10 mouse cellular contexts compared by ENCODE assay signal in the genomic region with DNA sequence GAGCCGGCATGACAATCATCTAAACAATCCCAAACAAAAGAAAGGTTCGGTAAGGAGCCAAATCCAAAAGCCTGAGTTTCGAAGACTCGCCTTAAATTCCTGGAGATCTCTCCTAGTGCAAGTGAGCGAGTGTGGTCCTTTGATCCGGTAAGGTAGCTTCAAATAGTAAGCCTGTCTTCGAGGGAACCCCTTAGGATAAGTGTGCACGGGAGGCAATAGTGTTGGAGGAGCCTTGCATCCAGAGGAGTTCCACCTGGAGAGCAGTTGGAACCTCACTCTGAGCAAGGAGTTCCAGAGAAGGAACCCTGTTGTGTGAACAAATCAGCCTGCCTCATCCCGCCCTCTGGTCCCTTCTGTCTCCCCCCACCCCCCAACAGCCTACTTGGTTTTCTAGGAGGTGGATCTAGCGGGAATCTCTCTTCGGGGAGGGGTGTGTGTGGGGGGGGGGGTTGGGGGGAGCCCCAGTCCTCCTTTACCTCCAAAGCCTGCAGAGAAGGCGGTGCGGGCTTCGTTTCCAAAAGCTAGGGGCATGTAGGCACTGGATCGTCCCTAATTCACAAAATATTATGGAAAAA. TPM values are rescaled to one million over a fixed set of nuclear protein-coding genes. Genes with fewer than 3 reads are reported as not detected.
DNase-seq lines count a peak whose midpoint lies in the region; ATAC-seq and TF ChIP-seq lines count a peak whose summit lies in the region.
"Had no signal": no experiment of that assay in that cellular context is flagged by ENCODE, and none has a peak within 500 bp of the region (broad histone marks: within the 10 kb centered on the region; RNA-seq: fewer than 3 reads in every experiment).

No protein-coding gene starts in this region.

- peak overlapping the region; percentile 50 for H3K4me2 ChIP-seq in forebrain, embryonic 14.5 days (ENCODE audit: low read length)
- H3K4me2 ChIP-seq in midbrain, embryonic 12.5 days (replicated peaks): peak overlapping the region; percentile 44

- no peak for TF ChIP-seq POLR2A in cerebellum, adult 2 months (IDR thresholded peaks at IDR 0.05; ENCODE audit: borderline replicate concordance, insufficient read depth, low read length)

- H3K9ac ChIP-seq in forebrain, embryonic 14.5 days (ENCODE audit: low read length): peak overlapping the region; percentile 53; the same call in 1 of the 2 replicates
- H3K9ac ChIP-seq in midbrain, embryonic 12.5 days (replicated peaks): no peak overlapping the region

- peak overlapping the region; percentile 53 for H3K4me3 ChIP-seq in heart, embryonic 10.5 days
- peak overlapping the region; percentile 58 for H3K4me3 ChIP-seq in cerebellum, adult 2 months (replicated peaks; ENCODE audit: insufficient read depth, low read depth, low read length)
- H3K4me3 ChIP-seq in forebrain, embryonic 14.5 days (ENCODE audit: low read depth, low read length): 0 out of 2 replicates have a peak overlapping the region, but pooled peaks have one; percentile 20
- H3K4me3 ChIP-seq in midbrain, embryonic 12.5 days: no peak overlapping the region

- no peak overlapping the region for H3K27ac ChIP-seq in heart, embryonic 10.5 days
- peak overlapping the region; percentile 73; the same call in 1 of the 2 replicates for H3K27ac ChIP-seq in cerebellum, adult 2 months (ENCODE audit: insufficient read depth, low read length)
- peak overlapping the region; percentile 87 for H3K27ac ChIP-seq in forebrain, embryonic 14.5 days (ENCODE audit: low read depth, low read length)
- peak overlapping the region; percentile 92 for H3K27ac ChIP-seq in midbrain, embryonic 12.5 days (replicated peaks)

- H3K27me3 ChIP-seq in heart, embryonic 10.5 days (ENCODE audit: insufficient read depth, poor library complexity, severe bottlenecking): peaks cover 89% of the 10 kb centered on the region
- no peaks in the 10 kb centered on the region for H3K27me3 ChIP-seq in cerebellum, adult 2 months (ENCODE audit: control insufficient read depth, insufficient read depth, low read length)
- H3K27me3 ChIP-seq in forebrain, embryonic 14.5 days (replicated peaks; ENCODE audit: control insufficient read depth, insufficient read depth, low read length): peaks cover 24% of the 10 kb centered on the region
- H3K27me3 ChIP-seq in midbrain, embryonic 12.5 days: peaks cover 80% of the 10 kb centered on the region

- TF ChIP-seq CTCF in cerebellum, adult 2 months (IDR thresholded peaks at IDR 0.05; ENCODE audit: borderline replicate concordance, insufficient read depth, low read depth, low read length): no peak

- ATAC-seq in forebrain, embryonic 14.5 days: peak; percentile 8; the same call in 1 of the 2 replicates
- no peak for ATAC-seq in midbrain, embryonic 12.5 days (ENCODE audit: low FRiP score, low read depth)

- no peaks in the 10 kb centered on the region for H3K9me3 ChIP-seq in heart, embryonic 10.5 days
- no peaks in the 10 kb centered on the region for H3K9me3 ChIP-seq in forebrain, embryonic 14.5 days (replicated peaks; ENCODE audit: control insufficient read depth, low read length)
- H3K9me3 ChIP-seq in midbrain, embryonic 12.5 days: no peaks in the 10 kb centered on the region

- peaks cover 28% of the 10 kb centered on the region for H3K4me1 ChIP-seq in heart, embryonic 10.5 days
- H3K4me1 ChIP-seq in cerebellum, adult 2 months (ENCODE audit: control insufficient read depth, insufficient read depth, low read length): peaks cover 12% of the 10 kb centered on the region
- peaks cover 10% of the 10 kb centered on the region; the same call in 1 of the 2 replicates for H3K4me1 ChIP-seq in forebrain, embryonic 14.5 days (ENCODE audit: control insufficient read depth, insufficient read depth, low read length)
- H3K4me1 ChIP-seq in midbrain, embryonic 12.5 days: peaks cover 39% of the 10 kb centered on the region

- 1% methylated on average over 15 of the region's 15 CpGs for WGBS in heart, embryonic 10.5 days
- WGBS in cerebellum, adult 2 months: 20% methylated on average over 15 of the region's 15 CpGs
- whole genome bisulfite sequencing in forebrain, embryonic 14.5 days: 3% methylated on average over 15 of the region's 15 CpGs
- WGBS in midbrain, embryonic 12.5 days: 1% methylated on average over 15 of the region's 15 CpGs

- H3K36me3 ChIP-seq in heart, embryonic 10.5 days: no peaks in the 10 kb centered on the region
- H3K36me3 ChIP-seq in forebrain, embryonic 14.5 days (ENCODE audit: control insufficient read depth, insufficient read depth, low read length): no peaks in the 10 kb centered on the region
- H3K36me3 ChIP-seq in midbrain, embryonic 12.5 days: no peaks in the 10 kb centered on the region

- DNase-seq in heart, embryonic 10.5 days (ENCODE audit: low spot score): no peak
- no peak for DNase-seq in heart, adult 8-10 months (ENCODE audit: low spot score)
- peak; percentile 45 to 46 for DNase-seq in cerebellum, adult 2 months
- DNase-seq in forebrain, embryonic 14.5 days (ENCODE audit: low spot score): peak; percentile 36
- no peak for DNase-seq in adrenal gland, postnatal 14 days
- DNase-seq in kidney, postnatal 10 days: no peak
- DNase-seq in ovary, postnatal 36 days (ENCODE audit: low spot score): no peak
- DNase-seq: B cell, adult 2 months; lung, postnatal 14 days had no signal

RNA-seq across cellular contexts. Expression of gene Nrn1, which starts 11.1 kb away (rescaled TPM):
- 1.7 and 3.8 TPM in 2 replicates for polyA plus RNA-seq in heart, embryonic 10.5 days (2016; fragmentation: Nextera tagmentation; extraction: Ambion mirVana)
- total RNA-seq in heart, adult 8-10 months (2022): 1 to 10 TPM; 3.6 to 5.1 (median 4.2) TPM
- polyA plus RNA-seq in cerebellum, adult 2 months (2012; rRNA removed): 144 and 151 TPM in 2 replicates
- 56.5 and 58.6 TPM in 2 replicates for polyA plus RNA-seq in forebrain, embryonic 14.5 days (2014; fragmentation: Nextera tagmentation; extraction: Ambion mirVana)
- 61.5 and 71.1 TPM in 2 replicates for polyA plus RNA-seq in midbrain, embryonic 12.5 days (2016; fragmentation: Nextera tagmentation; extraction: Ambion mirVana)
- 5.9 and 40.5 TPM in 2 replicates for total RNA-seq in adrenal gland, postnatal 14 days (2021)

Comparison
In these comparisons a context has a peak if more than half of its experiments do, and no peak if none do; other contexts are left out.
1. DNase-seq: peak in cerebellum, adult 2 months (2 of 2) and forebrain, embryonic 14.5 days (single experiment); none in heart, embryonic 10.5 days (single experiment), heart, adult 8-10 months (single experiment), adrenal gland, postnatal 14 days (single experiment), kidney, postnatal 10 days (single experiment) and ovary, postnatal 36 days (single experiment).
2. RNA of gene Nrn1, which starts 11.1 kb away (polyA plus RNA-seq): 144 to 151 TPM in cerebellum, adult 2 months, 61.5 to 71.1 TPM in midbrain, embryonic 12.5 days and 56.5 to 58.6 TPM in forebrain, embryonic 14.5 days; 1.7 to 3.8 TPM in heart, embryonic 10.5 days; every median in the first group is over 10 times any median in the second.